ENCODE assay signal across 8 mouse cellular contexts in the genomic region with DNA sequence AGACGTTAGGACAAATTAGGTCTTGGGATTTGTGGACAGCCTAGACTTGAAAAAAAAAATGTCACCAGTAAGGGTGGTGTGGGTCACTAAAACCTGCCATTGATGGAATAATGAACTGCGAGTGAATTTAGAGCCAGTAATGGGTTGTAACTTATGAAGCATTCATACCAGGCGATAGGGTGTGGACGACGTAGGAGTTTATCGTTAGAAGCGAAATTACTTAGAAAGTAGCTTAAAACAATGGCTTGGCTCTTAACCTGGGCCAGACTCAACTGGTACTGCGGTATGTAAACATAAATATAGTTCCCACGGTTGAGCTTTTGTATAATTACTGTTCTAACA. TPM values are rescaled to one million over a fixed set of nuclear protein-coding genes. Genes with fewer than 3 reads are reported as not detected.
DNase-seq lines count a peak whose midpoint lies in the region; ATAC-seq and TF ChIP-seq lines count a peak whose summit lies in the region.

No protein-coding gene starts in this region.

- in situ Hi-C loops in ES-E14 (cut with MboI; ENCODE audit: low sequenced_read_pairs in 2 of 2, unreplicated experiment in 2 of 2), result no loop called here

- peak overlapping the region; percentile 96 for H3K27ac ChIP-seq in heart, embryonic 11.5 days (ENCODE audit: low read depth, low read length)
- H3K27ac ChIP-seq in ES-E14 (ENCODE audit: insufficient read depth, low read depth, low read length, poor library complexity, severe bottlenecking), result peak overlapping the region; percentile 57; the same call in 1 of the 2 replicates

- 8% methylated on average over 9 of the region's 9 CpGs for WGBS in heart, embryonic 11.5 days (ENCODE audit: insufficient replicate concordance)

- intact Hi-C loops in left cerebral cortex, postnatal 4 days (cut with DNase I), result no loop called here

- H3K4me3 ChIP-seq in heart, embryonic 11.5 days (ENCODE audit: low read depth, low read length), result peak overlapping the region; percentile 47
- peak overlapping the region; percentile 81 to 90 for H3K4me3 ChIP-seq in ES-E14 (ENCODE audit: insufficient read depth in 1 of 2, low read depth in 1 of 2, low read length in 2 of 2, poor library complexity in 1 of 2, severe bottlenecking in 1 of 2)

- H3K4me1 ChIP-seq in heart, embryonic 11.5 days (ENCODE audit: control insufficient read depth, insufficient read depth, low read length), result 0 out of 2 replicates have a peak, but pooled peaks cover 6% of the 10 kb centered on the region
- peaks cover 0 to 5% of the 10 kb centered on the region in 2 experiments; a peak in 2 of 4 replicates for H3K4me1 ChIP-seq in ES-E14 (ENCODE audit: control insufficient read depth in 2 of 2, insufficient read depth in 2 of 2, low read length in 2 of 2, poor library complexity in 1 of 2)

- no peaks in the 10 kb centered on the region for H3K9me3 ChIP-seq in heart, embryonic 11.5 days (replicated peaks; ENCODE audit: control insufficient read depth, low read length)
- H3K9me3 ChIP-seq in ES-E14 (ENCODE audit: control insufficient read depth, insufficient read depth, low read depth, low read length), result no peaks in the 10 kb centered on the region

- peak; percentile 8; the same call in 1 of the 2 replicates for ATAC-seq in heart, embryonic 11.5 days (replicated peaks; ENCODE audit: insufficient number of reproducible peaks, low FRiP score, low TSS enrichment)
- peak; percentile 13 for ATAC-seq in granulocyte monocyte progenitor cell, adult 5-6 weeks (replicated peaks; ENCODE audit: poor library complexity, severe bottlenecking)
- ATAC-seq in megakaryocyte, adult 5-6 weeks (ENCODE audit: poor library complexity, severe bottlenecking), result peak; percentile 15

- H3K27me3 ChIP-seq in heart, embryonic 11.5 days (ENCODE audit: control insufficient read depth, insufficient read depth, low read length), result no peaks in the 10 kb centered on the region

- no peaks in the 10 kb centered on the region for H3K36me3 ChIP-seq in heart, embryonic 11.5 days (ENCODE audit: control insufficient read depth, insufficient read depth, low read length)
- no peaks in the 10 kb centered on the region for H3K36me3 ChIP-seq in ES-E14 (ENCODE audit: control insufficient read depth, insufficient read depth, low read length, poor library complexity, severe bottlenecking)

- peak overlapping the region; percentile 71 for H3K9ac ChIP-seq in heart, embryonic 11.5 days (ENCODE audit: low read depth, low read length)
- H3K9ac ChIP-seq in ES-E14 (ENCODE audit: insufficient read depth, low read depth, low read length, poor library complexity, severe bottlenecking), result peak overlapping the region; percentile 66; the same call in 1 of the 2 replicates

- peak overlapping the region; percentile 74 for H3K4me2 ChIP-seq in heart, embryonic 11.5 days

- no peak for DNase-seq in heart, adult 18-20 months
- no peak for DNase-seq in ES-E14 (ENCODE audit: low read depth, low spot score)
- no peak for DNase-seq in left cerebral cortex, postnatal 4 days
- DNase-seq in right cerebral cortex, postnatal 4 days, result no peak
- no peak for DNase-seq in gastrocnemius, postnatal 25 days

TF ChIP-seq in ES-E14, 5 proteins besides CTCF, POLR2A, EP300 and RAD21:
- no peak for TF ChIP-seq CHD2 (IDR thresholded peaks at IDR 0.05; ENCODE audit: low read depth, low read length)
- no peak for TF ChIP-seq HCFC1 (IDR thresholded peaks at IDR 0.05; ENCODE audit: borderline replicate concordance, insufficient read depth, low read length)
- no peak for TF ChIP-seq MAFK (IDR thresholded peaks at IDR 0.05; ENCODE audit: insufficient read depth, low read depth, low read length)
- TF ChIP-seq ZC3H11A (IDR thresholded peaks at IDR 0.05; ENCODE audit: borderline replicate concordance, low read depth, low read length), result no peak
- no peak for TF ChIP-seq ZNF384 (IDR thresholded peaks at IDR 0.05; ENCODE audit: low read depth, low read length)

RNA-seq across cellular contexts. Expression of a gene that starts 0.3 kb away (rescaled TPM):
- polyA plus RNA-seq in heart, embryonic 11.5 days (2014; fragmentation: Nextera tagmentation; extraction: Ambion mirVana), result 21.3 and 22.3 TPM in 2 replicates
- 10 to 100 TPM; 11.2 to 16.9 TPM for total RNA-seq in heart, adult 18-20 months (2021)
- 30.9 and 43.2 TPM in 2 replicates for total RNA-seq in ES-E14 (2012; rRNA removed)
- 13.3 and 15.2 TPM in 2 replicates for total RNA-seq in granulocyte monocyte progenitor cell, adult 5-6 weeks (2014; fragmentation: Nextera tagmentation)
- 13.0 and 23.7 TPM in 2 replicates for total RNA-seq in granulocyte monocyte progenitor cell, adult 5-6 weeks (2017)
- total RNA-seq in megakaryocyte, adult 5-6 weeks (2015), result 16.6 and 22.8 TPM in 2 replicates
- 20.2 and 25.6 TPM in 2 replicates for total RNA-seq in megakaryocyte, adult 5-6 weeks (2017)
- total RNA-seq in left cerebral cortex, postnatal 4 days (2021), result 10 to 100 TPM; 40.6 to 45.3 TPM
- 10 to 100 TPM in 1 of 2 experiments, 1 to 10 TPM in 1; 8.8 to 14.9 TPM for total RNA-seq in gastrocnemius, postnatal 25 days (2021)

RNA-seq across cellular contexts. Expression of a gene that starts 21.6 kb away (rescaled TPM):
- 14.0 and 18.2 TPM in 2 replicates for polyA plus RNA-seq in heart, embryonic 11.5 days (2014; fragmentation: Nextera tagmentation; extraction: Ambion mirVana)
- 1 to 10 TPM; 8.7 to 9.3 TPM for total RNA-seq in heart, adult 18-20 months (2021)
- total RNA-seq in ES-E14 (2012; rRNA removed), result 4.4 and 7.5 TPM in 2 replicates
- total RNA-seq in granulocyte monocyte progenitor cell, adult 5-6 weeks (2014; fragmentation: Nextera tagmentation), result 11.6 and 12.4 TPM in 2 replicates
- 6.7 and 9.7 TPM in 2 replicates for total RNA-seq in granulocyte monocyte progenitor cell, adult 5-6 weeks (2017)
- total RNA-seq in megakaryocyte, adult 5-6 weeks (2015), result 5.5 and 5.8 TPM in 2 replicates
- total RNA-seq in megakaryocyte, adult 5-6 weeks (2017), result 5.6 and 5.7 TPM in 2 replicates
- total RNA-seq in left cerebral cortex, postnatal 4 days (2021), result 10 to 100 TPM; 13.0 to 18.3 TPM
- 1 to 10 TPM; 6.1 to 7.8 TPM for total RNA-seq in gastrocnemius, postnatal 25 days (2021)

RNA-seq across cellular contexts. Expression of a gene that starts 22.2 kb away (rescaled TPM):
- 19.7 and 22.8 TPM in 2 replicates for polyA plus RNA-seq in heart, embryonic 11.5 days (2014; fragmentation: Nextera tagmentation; extraction: Ambion mirVana)
- 10 to 100 TPM; 10.7 to 12.8 TPM for total RNA-seq in heart, adult 18-20 months (2021)
- total RNA-seq in ES-E14 (2012; rRNA removed), result 27.0 and 31.3 TPM in 2 replicates
- total RNA-seq in granulocyte monocyte progenitor cell, adult 5-6 weeks (2014; fragmentation: Nextera tagmentation), result 54.8 and 72.9 TPM in 2 replicates
- 21.4 and 36.5 TPM in 2 replicates for total RNA-seq in granulocyte monocyte progenitor cell, adult 5-6 weeks (2017)
- 56.7 and 65.8 TPM in 2 replicates for total RNA-seq in megakaryocyte, adult 5-6 weeks (2015)
- 46.7 and 47.7 TPM in 2 replicates for total RNA-seq in megakaryocyte, adult 5-6 weeks (2017)
- total RNA-seq in left cerebral cortex, postnatal 4 days (2021), result 10 to 100 TPM; 43.4 to 46.7 TPM
- total RNA-seq in gastrocnemius, postnatal 25 days (2021), result 10 to 100 TPM in 1 of 2 experiments, 1 to 10 TPM in 1; 9.4 to 11.0 TPM

RNA-seq across cellular contexts. Expression of a gene that starts 47.2 kb away (rescaled TPM):
- polyA plus RNA-seq in heart, embryonic 11.5 days (2014; fragmentation: Nextera tagmentation; extraction: Ambion mirVana), result 10.1 and 10.3 TPM in 2 replicates
- 10 to 100 TPM; 77.8 to 81.0 TPM for total RNA-seq in heart, adult 18-20 months (2021)
- 15.8 and 17.1 TPM in 2 replicates for total RNA-seq in ES-E14 (2012; rRNA removed)
- 60.9 and 70.6 TPM in 2 replicates for total RNA-seq in granulocyte monocyte progenitor cell, adult 5-6 weeks (2014; fragmentation: Nextera tagmentation)
- total RNA-seq in granulocyte monocyte progenitor cell, adult 5-6 weeks (2017), result 42.5 and 47.1 TPM in 2 replicates
- 88.2 and 97.4 TPM in 2 replicates for total RNA-seq in megakaryocyte, adult 5-6 weeks (2015)
- total RNA-seq in megakaryocyte, adult 5-6 weeks (2017), result 49.3 and 53.4 TPM in 2 replicates
- total RNA-seq in left cerebral cortex, postnatal 4 days (2021), result 10 to 100 TPM; 42.0 to 43.0 TPM
- total RNA-seq in gastrocnemius, postnatal 25 days (2021), result 10 to 100 TPM; 42.8 to 43.7 TPM
